Mouse (Mus musculus) hindbrain, embryonic 12.5 days (tissue): ENCODE measurements around the gene Prkcd. TPM values are rescaled to one million over a fixed set of nuclear protein-coding genes. Genes with fewer than 3 reads are reported as not detected.

Experiments
- ATAC-seq: fragments of 200-750 bp; cut with Nextera tagmentation; 2 replicates; pipeline ENCODE4 v1.8.0; 2017; ENCODE audit warnings: moderate TSS enrichment; ENCODE audit not compliant: low FRiP score
- H3K27ac ChIP-seq: fragments of 300-500 bp; sonication (generic); 2 replicates; pipeline ENCODE4 v1.5.1; 2016; ENCODE audit warnings: mild to moderate bottlenecking
- H3K27me3 ChIP-seq: fragments of 300-500 bp; sonication (generic); 2 replicates; pipeline ENCODE4 v1.6.1; 2016; ENCODE audit warnings: mild to moderate bottlenecking
- H3K36me3 ChIP-seq: fragments of 300-500 bp; sonication (generic); 2 replicates; pipeline ENCODE4 v1.6.1; 2016; ENCODE audit warnings: mild to moderate bottlenecking
- H3K4me1 ChIP-seq: fragments of 300-500 bp; sonication (generic); 2 replicates; pipeline ENCODE4 v1.6.1; 2016
- H3K4me2 ChIP-seq: fragments of 300-500 bp; sonication (generic); replicated peaks from 2 replicates; pipeline ENCODE4 v1.6.1; 2016; ENCODE audit warnings: mild to moderate bottlenecking
- H3K4me3 ChIP-seq: fragments of 300-500 bp; sonication (generic); 2 replicates; pipeline ENCODE4 v1.5.1; 2016; ENCODE audit warnings: mild to moderate bottlenecking
- H3K9ac ChIP-seq: fragments of 300-500 bp; sonication (generic); 2 replicates; pipeline ENCODE4 v1.6.1; 2016; ENCODE audit warnings: mild to moderate bottlenecking, moderate library complexity
- H3K9me3 ChIP-seq: fragments of 300-500 bp; sonication (generic); replicated peaks from 2 replicates; pipeline ENCODE4 v1.6.1; 2016; ENCODE audit warnings: mild to moderate bottlenecking
- WGBS: fragments of 180-500 bp; shearing (Covaris S2); methylation state at CpG from one replicate; pipeline ENCODE4 v1.1.7; 2016; 5-methylcytosine and 5-hydroxymethylcytosine counted together
- microRNA-seq: library from miRNA; unstranded; fragments of <30 nt; microRNA quantifications from one replicate; pipeline ENCODE4, GENCODE M21; 2017
- polyA plus RNA-seq: library from polyadenylated mRNA; unstranded; fragments of >200 nt; fragmentation: Nextera tagmentation; extraction: Ambion mirVana; gene quantifications from 2 replicates; pipeline ENCODE4 v1.2.1, GENCODE M21; 2016

Prkcd gene
- polyA plus RNA-seq, 1 experiment from 2014 or later: 44.2 TPM

DNA sequence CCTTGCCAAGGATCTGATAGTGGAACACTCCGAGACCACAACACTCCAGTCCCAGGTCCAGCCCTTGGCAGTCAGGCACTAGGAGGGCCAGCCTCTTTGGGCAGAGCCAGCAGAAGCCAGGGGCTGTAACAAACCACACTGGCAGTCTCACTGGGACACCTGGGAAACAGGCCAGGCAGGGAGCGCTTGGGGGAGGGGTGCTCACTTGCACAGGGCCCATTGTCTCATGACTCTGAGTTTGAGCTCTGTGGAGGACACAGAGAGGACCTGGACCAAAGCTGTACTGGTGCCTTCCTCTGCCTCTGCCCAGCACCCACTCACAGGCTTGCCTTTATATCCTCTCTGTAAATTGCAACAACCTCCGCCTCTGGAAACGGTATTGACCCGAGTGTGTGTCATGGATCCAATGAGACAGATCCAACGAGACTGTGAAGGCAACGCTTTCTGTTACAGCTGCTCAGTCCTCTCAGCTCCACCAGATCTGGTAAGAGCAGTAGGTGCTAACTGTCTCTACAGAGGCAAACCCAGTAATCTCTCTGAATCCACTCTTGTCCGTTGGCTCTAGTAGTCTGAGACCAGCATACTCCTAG, 77.8 kb downstream of the Prkcd start, which contains the start of gene Tkt:
Tkt (plus strand) TSS at position 229 of the 590 bp plus-strand sequence.
- Histone ChIP-seq H3K36me3 (no peaks in the 10 kb centered on the region; the same call in 1 of the 2 replicates), H3K9ac (peak within 1 kb of the TSS; percentile 83), H3K4me2 (peak within 1 kb of the TSS; percentile 84), H3K4me3 (peak within 1 kb of the TSS; percentile 64), H3K4me1 (peaks cover 29% of the 10 kb centered on the region), H3K9me3 (no peaks in the 10 kb centered on the region), H3K27me3 (no peaks in the 10 kb centered on the region), H3K27ac (peak within 1 kb of the TSS; percentile 88)
- peak; percentile 44 for ATAC-seq
- WGBS: 27% methylated on average over 8 of the region's 8 CpGs

Small RNA genes lying within 50 kb of the gene (microRNA-seq; reads per million reads assigned to microRNA genes)
- gene Mir3076: 4.6 reads per million, percentile 11 among the genes with 10 or more reads in this experiment

Other genes starting within 250 kb of the Prkcd start
- gene Dcp1a, start 146.7 kb downstream of the Prkcd start, polyA plus RNA-seq: 29.2 and 30.6 TPM in 2 replicates
- gene Cacna1d, start 134.8 kb downstream of the Prkcd start, polyA plus RNA-seq: 3.1 and 4.5 TPM in 2 replicates
- gene Tkt, start 77.9 kb downstream of the Prkcd start, polyA plus RNA-seq: 210 and 216 TPM in 2 replicates
- 13.1 and 13.7 TPM in 2 replicates for gene Rft1, start 28.1 kb upstream of the Prkcd start, polyA plus RNA-seq
- gene Sfmbt1, start 88.6 kb upstream of the Prkcd start, polyA plus RNA-seq: 17.9 and 18.1 TPM in 2 replicates
- 26.1 and 30.0 TPM in 2 replicates for gene Tmem110, start 199.4 kb upstream of the Prkcd start, polyA plus RNA-seq